8 mouse cellular contexts compared by ENCODE assay signal in the genomic region with DNA sequence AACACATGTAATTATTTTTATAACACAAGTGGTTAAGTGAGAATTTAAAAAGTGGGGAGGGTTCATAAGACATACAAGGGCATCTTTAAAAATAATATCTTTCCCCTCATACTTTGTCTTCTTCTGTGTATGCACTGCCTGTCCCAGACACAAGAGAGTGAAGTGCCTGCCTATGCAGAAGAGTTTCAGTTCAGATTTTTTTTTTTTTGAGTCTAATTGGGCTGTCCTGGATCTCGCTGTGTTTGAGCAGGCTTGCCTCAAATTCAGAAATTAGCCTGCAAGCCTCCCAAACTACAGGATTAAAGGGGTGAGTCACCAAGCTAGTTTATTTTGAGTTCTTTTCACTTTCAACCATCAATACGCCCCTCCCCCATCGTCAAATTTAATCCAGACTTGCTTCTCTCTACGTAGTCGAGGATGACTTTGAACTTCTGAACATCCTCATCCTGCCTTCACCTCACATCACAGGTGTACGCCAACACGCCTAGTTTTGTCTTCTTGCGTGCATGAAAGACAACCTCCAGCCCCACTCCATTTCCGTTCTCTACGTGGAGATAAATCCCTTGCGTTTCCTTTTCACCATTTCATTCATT. TPM values are rescaled to one million over a fixed set of nuclear protein-coding genes. Genes with fewer than 3 reads are reported as not detected.
DNase-seq lines count a peak whose midpoint lies in the region; ATAC-seq lines count a peak whose summit lies in the region.

No protein-coding gene starts in this region.

- peak overlapping the region; percentile 62 for H3K4me2 ChIP-seq in hindbrain, embryonic 12.5 days (replicated peaks)
- peak overlapping the region; percentile 59 for H3K4me2 ChIP-seq in midbrain, embryonic 12.5 days (replicated peaks)

- no peaks in the 10 kb centered on the region for H3K27me3 ChIP-seq in hindbrain, embryonic 12.5 days
- no peaks in the 10 kb centered on the region for H3K27me3 ChIP-seq in midbrain, embryonic 12.5 days

- WGBS in hindbrain, embryonic 12.5 days: 2% methylated on average over 11 of the region's 11 CpGs
- WGBS in midbrain, embryonic 12.5 days: under 1% methylated on average over 11 of the region's 11 CpGs

- H3K27ac ChIP-seq in hindbrain, embryonic 12.5 days: peak overlapping the region; percentile 98
- H3K27ac ChIP-seq in midbrain, embryonic 12.5 days (replicated peaks): peak overlapping the region; percentile 99

- peak overlapping the region; percentile 58 for H3K4me3 ChIP-seq in hindbrain, embryonic 12.5 days
- peak overlapping the region; percentile 76 for H3K4me3 ChIP-seq in midbrain, embryonic 12.5 days

- H3K36me3 ChIP-seq in hindbrain, embryonic 12.5 days: no peaks in the 10 kb centered on the region
- no peaks in the 10 kb centered on the region for H3K36me3 ChIP-seq in midbrain, embryonic 12.5 days

- peaks cover 3% of the 10 kb centered on the region; the same call in 1 of the 2 replicates for H3K4me1 ChIP-seq in hindbrain, embryonic 12.5 days
- H3K4me1 ChIP-seq in midbrain, embryonic 12.5 days: peaks cover 7% of the 10 kb centered on the region; the same call in 1 of the 2 replicates

- H3K9ac ChIP-seq in hindbrain, embryonic 12.5 days: peak overlapping the region; percentile 62
- peak overlapping the region; percentile 35; the same call in 1 of the 2 replicates for H3K9ac ChIP-seq in midbrain, embryonic 12.5 days (replicated peaks)

- DNase-seq in cerebellum, postnatal 4 days (ENCODE audit: low spot score in 2 of 2): no peak
- peak; percentile 21 for DNase-seq in retina, postnatal 7 days (ENCODE audit: low read depth, low spot score)
- no peak for DNase-seq in retina, postnatal 1 day
- DNase-seq in embryo, embryonic 10.5 days (ENCODE audit: low spot score): no peak
- no peak for DNase-seq in cerebellum, adult 18-20 months

- H3K9me3 ChIP-seq in hindbrain, embryonic 12.5 days (replicated peaks): no peaks in the 10 kb centered on the region
- no peaks in the 10 kb centered on the region for H3K9me3 ChIP-seq in midbrain, embryonic 12.5 days

- peak; percentile 1; the same call in 1 of the 2 replicates for ATAC-seq in cerebellum, adult (ENCODE audit: insufficient number of reproducible peaks, low FRiP score, low TSS enrichment)
- ATAC-seq in hindbrain, embryonic 12.5 days (ENCODE audit: low FRiP score): peak; percentile 2; the same call in 1 of the 2 replicates
- peak; percentile 0; the same call in 1 of the 2 replicates for ATAC-seq in midbrain, embryonic 12.5 days (ENCODE audit: low FRiP score, low read depth)

RNA-seq across cellular contexts. Expression of a gene that starts 8.7 kb away (rescaled TPM):
- 24.7 and 25.3 TPM in 2 replicates for polyA plus RNA-seq in hindbrain, embryonic 12.5 days (2016; fragmentation: Nextera tagmentation; extraction: Ambion mirVana)
- polyA plus RNA-seq in midbrain, embryonic 12.5 days (2016; fragmentation: Nextera tagmentation; extraction: Ambion mirVana): 22.5 and 24.8 TPM in 2 replicates

RNA-seq across cellular contexts. Expression of a gene that starts 9.6 kb away (rescaled TPM):
- 6.1 and 6.9 TPM in 2 replicates for polyA plus RNA-seq in hindbrain, embryonic 12.5 days (2016; fragmentation: Nextera tagmentation; extraction: Ambion mirVana)
- polyA plus RNA-seq in midbrain, embryonic 12.5 days (2016; fragmentation: Nextera tagmentation; extraction: Ambion mirVana): 5.7 and 5.8 TPM in 2 replicates

RNA-seq across cellular contexts. Expression of a gene that starts 45.8 kb away (rescaled TPM):
- 2.0 and 2.2 TPM in 2 replicates for polyA plus RNA-seq in hindbrain, embryonic 12.5 days (2016; fragmentation: Nextera tagmentation; extraction: Ambion mirVana)
- 1.6 and 1.8 TPM in 2 replicates for polyA plus RNA-seq in midbrain, embryonic 12.5 days (2016; fragmentation: Nextera tagmentation; extraction: Ambion mirVana)
